Mouse (Mus musculus) ES-Bruce4 (cell line): Measurements from ENCODE around the gene Nsd1. TPM values are rescaled to one million over a fixed set of nuclear protein-coding genes. Genes with fewer than 3 reads are reported as not detected.
"Not testable (repeated sequence)": the region's sequence is repeated elsewhere in the genome, so short reads cannot be mapped to it uniquely, and the experiment has no call there.

ENCODE experiments used
- H3K27ac ChIP-seq: 2 replicates; pipeline ENCODE4 v1.5.1; 2012; ENCODE audit warnings: low read length, inconsistent platforms; ENCODE audit not compliant: insufficient read depth
- H3K27me3 ChIP-seq: 2 replicates; pipeline ENCODE4 v1.6.1; 2012; ENCODE audit warnings: mild to moderate bottlenecking, low read length, inconsistent platforms; ENCODE audit not compliant: control insufficient read depth, poor library complexity, insufficient read depth, severe bottlenecking
- H3K36me3 ChIP-seq: 2 replicates; pipeline ENCODE4 v1.6.1; 2012; ENCODE audit warnings: inconsistent platforms, mild to moderate bottlenecking, low read length, moderate library complexity; ENCODE audit not compliant: control insufficient read depth, poor library complexity, insufficient read depth, severe bottlenecking
- H3K4me1 ChIP-seq: one replicate; pipeline ENCODE4 v1.8.1; 2011; ENCODE audit warnings: low read length; ENCODE audit not compliant: control insufficient read depth, insufficient read depth
- H3K4me3 ChIP-seq: 2 replicates; pipeline ENCODE4 v1.5.1; 2011; ENCODE audit warnings: low read depth, mild to moderate bottlenecking, low read length
- H3K9ac ChIP-seq: 2 replicates; pipeline ENCODE4 v1.6.1; 2012; ENCODE audit warnings: low read depth, mild to moderate bottlenecking, inconsistent platforms; ENCODE audit not compliant: poor library complexity, severe bottlenecking
- H3K9me3 ChIP-seq: replicated peaks from 2 replicates; pipeline ENCODE4 v1.6.1; 2012; ENCODE audit warnings: mild to moderate bottlenecking, low read length, inconsistent platforms; ENCODE audit not compliant: control insufficient read depth, poor library complexity, insufficient read depth, severe bottlenecking
- CTCF ChIP-seq: IDR thresholded peaks from one replicate; pipeline ENCODE4 v1.8.1; 2011; ENCODE audit warnings: low read depth, low read length
- EP300 ChIP-seq: IDR thresholded peaks from 2 replicates; pipeline ENCODE4 v1.6.1; 2011; ENCODE audit warnings: low read depth, low read length; ENCODE audit not compliant: insufficient read depth
- POLR2A ChIP-seq: IDR thresholded peaks from one replicate; pipeline ENCODE4 v1.8.1; 2011; ENCODE audit warnings: low read length; ENCODE audit not compliant: insufficient read depth
- polyA plus RNA-seq: library from polyadenylated mRNA; stranded (reverse); fragments of >200 nt; gene quantifications from 2 replicates; pipeline ENCODE4 v1.2.4, GENCODE M21; 2011; ENCODE audit warnings: low read depth; ENCODE audit not compliant: missing spikeins, insufficient read depth, insufficient read length

The Nsd1 gene
- polyA plus RNA-seq, 1 experiment = 162 TPM

GRCm38 (mm10) chr13:55177903-55178496, 31.6 kb upstream of the Nsd1 start:
- peaks cover 2% of the 10 kb centered on the region for H3K4me1 ChIP-seq
- no peak overlapping the region for H3K4me3 ChIP-seq
- no peaks in the 10 kb centered on the region for H3K27me3 ChIP-seq
- peak overlapping the region; percentile 29; the same call in 1 of the 2 replicates for H3K27ac ChIP-seq
- no peak for TF ChIP-seq POLR2A
- TF ChIP-seq EP300 = no peak
- peak; percentile 55 for TF ChIP-seq CTCF
- H3K36me3 ChIP-seq = no peaks in the 10 kb centered on the region
- H3K9me3 ChIP-seq = no peaks in the 10 kb centered on the region
- H3K9ac ChIP-seq = peak overlapping the region; percentile 20; the same call in 1 of the 2 replicates

DNA sequence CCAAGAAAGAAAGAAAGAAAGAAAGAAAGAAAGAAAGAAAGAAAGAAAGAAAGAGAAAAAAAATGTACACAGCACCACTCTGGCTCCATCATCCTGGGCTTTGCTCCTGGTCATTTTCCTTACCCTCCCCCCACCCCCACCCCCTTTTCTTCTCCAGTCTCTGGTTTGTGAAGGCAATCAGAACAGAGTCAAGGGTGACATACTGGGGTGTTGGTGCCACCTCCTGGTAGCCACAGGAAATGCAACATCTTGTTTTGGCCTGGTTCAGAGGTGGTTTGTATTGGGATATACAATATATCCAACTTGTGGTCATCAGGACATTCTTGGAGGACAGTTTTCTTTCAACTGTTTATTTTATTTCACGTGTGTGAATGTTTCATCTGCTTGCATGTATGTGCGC, 31.0 kb upstream of the Nsd1 start:
- Histone ChIP-seq H3K27ac (no peak overlapping the region), H3K36me3 (no peaks in the 10 kb centered on the region), H3K9ac (peak overlapping the region; percentile 20; the same call in 1 of the 2 replicates), H3K4me3 (no peak overlapping the region), H3K4me1 (peaks cover 2% of the 10 kb centered on the region), H3K9me3 (no peaks in the 10 kb centered on the region), H3K27me3 (no peaks in the 10 kb centered on the region)
- TF ChIP-seq EP300 (no peak), CTCF (peak; percentile 46), POLR2A (no peak)

GRCm38 (mm10) chr13:55179591-55179990, 30.0 kb upstream of the Nsd1 start:
- TF ChIP-seq EP300 = no peak
- no peak for TF ChIP-seq CTCF
- no peak for TF ChIP-seq POLR2A
- no peaks in the 10 kb centered on the region for H3K27me3 ChIP-seq
- no peaks in the 10 kb centered on the region for H3K36me3 ChIP-seq
- no peaks in the 10 kb centered on the region for H3K9me3 ChIP-seq
- peaks cover 2% of the 10 kb centered on the region for H3K4me1 ChIP-seq
- H3K27ac ChIP-seq = no peak overlapping the region
- no peak overlapping the region for H3K4me3 ChIP-seq
- H3K9ac ChIP-seq = no peak overlapping the region

GRCm38 (mm10) chr13:55181786-55182172, 27.8 kb upstream of the Nsd1 start:
- peaks cover 2% of the 10 kb centered on the region for H3K4me1 ChIP-seq
- H3K9ac ChIP-seq = peak overlapping the region; percentile 49
- H3K27ac ChIP-seq = peak overlapping the region; percentile 86
- H3K36me3 ChIP-seq = no peaks in the 10 kb centered on the region
- no peaks in the 10 kb centered on the region for H3K9me3 ChIP-seq
- TF ChIP-seq EP300 (no peak), POLR2A (no peak), CTCF (no peak)
- H3K27me3 ChIP-seq = no peaks in the 10 kb centered on the region
- H3K4me3 ChIP-seq = peak overlapping the region; percentile 83

- Histone ChIP-seq H3K4me3 (peak overlapping the region; percentile 83), H3K27me3 (no peaks in the 10 kb centered on the region), H3K4me1 (peaks cover 2% of the 10 kb centered on the region), H3K9ac (peak overlapping the region; percentile 49), H3K9me3 (no peaks in the 10 kb centered on the region), H3K36me3 (no peaks in the 10 kb centered on the region), H3K27ac (peak overlapping the region; percentile 86)
- TF ChIP-seq CTCF (peak; percentile 77), EP300 (peak; percentile 61; the same call in 1 of the 2 replicates), POLR2A (no peak)
Observed at GRCm38 (mm10) chr13:55182173-55182894, 27.2 kb upstream of the Nsd1 start.

DNA sequence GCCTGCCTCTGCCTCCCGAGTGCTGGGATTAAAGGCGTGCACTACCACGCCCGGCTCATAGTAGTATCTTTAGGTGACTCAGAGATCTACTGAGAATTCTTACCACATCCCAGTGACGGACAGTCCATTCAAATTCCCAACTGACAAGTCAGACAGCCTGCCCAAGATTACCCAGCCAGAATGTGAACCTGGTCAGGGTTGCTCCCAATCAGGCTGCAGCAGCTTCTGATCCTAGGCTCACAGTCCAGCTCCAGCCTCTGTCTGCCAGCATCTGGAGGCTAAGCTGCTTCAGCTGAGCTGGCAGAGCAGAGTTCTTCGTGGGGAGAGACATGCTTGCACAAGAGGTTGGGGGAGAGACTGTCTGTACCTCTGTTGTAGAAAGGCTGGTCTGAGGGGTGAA, 26.2 kb upstream of the Nsd1 start:
- Histone ChIP-seq H3K27ac (no peak overlapping the region), H3K4me1 (no peaks in the 10 kb centered on the region), H3K9ac (no peak overlapping the region), H3K27me3 (no peaks in the 10 kb centered on the region), H3K36me3 (no peaks in the 10 kb centered on the region), H3K4me3 (no peak overlapping the region), H3K9me3 (no peaks in the 10 kb centered on the region)
- TF ChIP-seq CTCF (no peak), POLR2A (no peak), EP300 (no peak)

DNA sequence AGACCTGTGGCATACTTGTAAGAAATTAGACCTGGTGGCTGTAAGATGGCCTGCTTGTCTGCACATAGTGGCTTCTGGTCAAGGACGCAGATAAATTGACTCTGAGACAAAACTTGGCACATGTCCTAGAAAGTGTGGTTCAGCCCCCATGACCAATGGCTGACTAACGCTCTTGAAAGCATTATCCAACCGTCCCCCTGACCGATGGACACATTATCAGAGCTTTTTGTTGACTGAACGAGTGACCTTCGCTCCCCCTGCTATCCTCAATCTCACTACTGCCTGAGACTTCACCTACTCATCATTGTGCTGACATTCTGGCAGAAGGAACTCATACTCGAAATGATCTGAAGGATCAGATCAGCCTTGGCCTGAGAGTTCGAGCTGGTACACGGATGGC, 22.5 kb upstream of the Nsd1 start:
- not testable (repeated sequence) for H3K4me1 ChIP-seq, H3K27me3 ChIP-seq

More for the DNA sequence above, 22.5 kb upstream of the Nsd1 start:
- not testable (repeated sequence) for H3K9ac ChIP-seq, H3K27ac ChIP-seq, H3K36me3 ChIP-seq, H3K4me3 ChIP-seq, H3K9me3 ChIP-seq
